Mouse (Mus musculus) ovary, adult 10 weeks (tissue): ENCODE data around the gene Slc37a2. TPM values are rescaled to one million over a fixed set of nuclear protein-coding genes. Genes with fewer than 3 reads are reported as not detected.

ENCODE experiments used
- polyA plus RNA-seq: library from polyadenylated mRNA; stranded (reverse); fragments of 350-450 nt; fragmentation: Illumina TruSeq; extraction: RNeasy Lipid Tissue Mini Kit (QIAGEN cat#74804); gene quantifications from one replicate; pipeline ENCODE4 v1.2.3, GENCODE M21; 2014

Gene Slc37a2
- polyA plus RNA-seq = 10.1 TPM

DNA sequence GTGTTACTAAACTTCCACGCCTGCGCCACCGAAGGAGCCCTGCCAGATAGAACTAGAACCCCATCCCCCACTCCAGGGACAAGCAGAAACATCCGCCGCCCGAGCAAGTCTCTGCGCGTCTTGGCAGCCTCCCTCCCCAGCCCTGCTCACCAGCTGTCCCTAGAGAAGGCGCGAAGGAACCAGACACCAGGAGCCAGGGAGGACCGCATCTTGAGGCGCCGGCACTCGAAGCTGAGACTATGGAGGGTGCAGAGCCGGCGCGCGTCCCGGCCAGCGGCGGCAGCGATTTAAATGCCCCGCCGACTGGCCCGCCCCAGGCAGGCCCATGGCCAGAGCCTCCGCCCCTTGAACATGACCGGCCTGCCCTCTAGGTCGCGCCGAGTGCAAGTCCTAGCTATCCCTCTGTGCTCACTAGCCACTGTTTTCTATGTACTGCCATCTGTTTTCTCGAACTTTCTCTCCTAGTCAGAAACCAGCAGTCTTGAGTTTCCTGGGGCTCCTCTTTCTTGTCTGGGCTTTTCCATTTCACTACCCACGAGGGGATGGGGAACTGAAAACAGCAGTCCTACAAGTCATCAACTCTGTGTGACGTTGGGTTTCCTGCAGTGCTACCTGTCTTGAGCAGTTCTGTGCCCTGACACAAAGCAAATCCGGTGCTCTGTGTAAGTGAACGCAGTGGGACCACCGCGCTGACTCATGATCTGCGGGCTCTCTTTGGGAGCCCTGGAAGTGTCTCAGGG, at the start of gene Slc37a2:
Gene Slc37a2, minus strand, starts transcription at position 590 of the 740 bp plus-strand sequence.

DNA sequence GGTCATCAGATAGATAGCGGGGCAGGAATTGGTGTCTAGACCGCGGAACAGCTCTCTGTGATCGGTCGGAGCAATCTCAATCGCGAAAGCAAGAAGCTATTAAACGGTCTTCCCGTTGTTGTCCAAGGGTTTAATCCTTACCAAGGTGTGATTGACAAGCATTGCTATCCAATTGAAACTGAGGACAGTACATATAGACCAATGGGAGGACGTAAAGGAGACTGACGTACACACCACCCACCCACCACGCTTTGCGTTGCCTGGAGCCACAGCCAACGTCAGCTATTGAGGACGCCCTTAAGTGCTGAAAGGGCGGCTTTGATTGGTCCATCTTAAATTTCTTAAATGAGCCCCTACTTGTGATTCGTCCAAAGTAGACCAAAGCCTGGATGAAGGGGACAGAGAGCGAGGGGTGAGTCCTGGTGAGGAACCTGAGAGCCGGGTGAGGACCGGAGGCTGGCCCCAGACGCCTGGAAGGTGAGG, 47.6 kb downstream of the Slc37a2 start, which contains the start of gene Tmem218:
Gene Tmem218, plus strand, starts transcription at position 295 of the 483 bp plus-strand sequence.

Other genes with a start within 250 kb of the Slc37a2 start
- 17.7 TPM for gene Pknox2, start 108.3 kb downstream of the Slc37a2 start, polyA plus RNA-seq
- gene Tmem218, start 47.5 kb downstream of the Slc37a2 start, polyA plus RNA-seq = 19.4 TPM
- 18.6 TPM for gene Ccdc15, start 92.7 kb upstream of the Slc37a2 start, polyA plus RNA-seq
- gene Hepacam, start 111.6 kb upstream of the Slc37a2 start, polyA plus RNA-seq = not detected
- 3.4 TPM for gene Robo4, start 146.2 kb upstream of the Slc37a2 start, polyA plus RNA-seq
- not detected for gene Robo3, start 177.5 kb upstream of the Slc37a2 start, polyA plus RNA-seq
- gene Msantd2, start 233.6 kb upstream of the Slc37a2 start, polyA plus RNA-seq = 38.0 TPM